Mouse (Mus musculus) spleen, adult 2 months (tissue): Measurements from ENCODE around the gene Tenm2. TPM values are rescaled to one million over a fixed set of nuclear protein-coding genes. Genes with fewer than 3 reads are reported as not detected.

Experiments used
- DNase-seq, 2 experiments: peaks; one replicate each; pipeline versions ENCODE4 v3.0.0 to v3.0.0-alpha.2; 2012 to 2021; ENCODE audit warnings: low spot score in 2 of 2, low read depth in 1 of 2
- H3K27ac ChIP-seq: fragments of 200-500 bp; 2 replicates; pipeline ENCODE4 v1.5.1; 2012; ENCODE audit warnings: low read length, inconsistent platforms; ENCODE audit not compliant: insufficient read depth
- H3K27me3 ChIP-seq: fragments of 200-500 bp; 2 replicates; pipeline ENCODE4 v1.6.1; 2012; ENCODE audit warnings: mild to moderate bottlenecking, moderate library complexity, low read length, inconsistent platforms; ENCODE audit not compliant: control insufficient read depth, insufficient read depth
- H3K36me3 ChIP-seq: fragments of 200-500 bp; 2 replicates; pipeline ENCODE4 v1.6.1; 2012; ENCODE audit warnings: mild to moderate bottlenecking, low read length, inconsistent platforms; ENCODE audit not compliant: control insufficient read depth, insufficient read depth
- H3K4me1 ChIP-seq: fragments of 200-500 bp; 2 replicates; pipeline ENCODE4 v1.6.1; 2011; ENCODE audit warnings: inconsistent platforms; ENCODE audit not compliant: control insufficient read depth, insufficient read depth, insufficient read length
- H3K4me3 ChIP-seq: fragments of 200-500 bp; 2 replicates; pipeline ENCODE4 v1.5.1; 2011; ENCODE audit warnings: mild to moderate bottlenecking, inconsistent platforms; ENCODE audit not compliant: insufficient read depth, insufficient read length; ENCODE audit errors: extremely low read depth
- CTCF ChIP-seq: fragments of 200-500 bp; IDR thresholded peaks from 2 replicates; pipeline ENCODE4 v1.5.1; 2011; ENCODE audit warnings: mild to moderate bottlenecking, inconsistent platforms; ENCODE audit not compliant: insufficient read depth, insufficient read length, insufficient replicate concordance; ENCODE audit errors: extremely low read depth
- POLR2A ChIP-seq: fragments of 200-500 bp; IDR thresholded peaks from 2 replicates; pipeline ENCODE4 v1.6.1; 2011; ENCODE audit warnings: low read depth, low read length, inconsistent platforms
- WGBS: fragments of 180-500 bp; shearing (Covaris S2); methylation state at CpG from one replicate; pipeline ENCODE4 v1.1.7; 2018; 5-methylcytosine and 5-hydroxymethylcytosine counted together
- polyA plus RNA-seq: library from polyadenylated mRNA; depleted of rRNA; stranded (reverse); fragments of >200 nt; gene quantifications from 2 replicates; pipeline ENCODE4 v1.2.3, GENCODE M21; 2012

Tenm2 gene
- polyA plus RNA-seq, 1 experiment: 0.06 TPM

- TF ChIP-seq POLR2A (no peak), CTCF (no peak)
- Histone ChIP-seq H3K4me1 (no peaks in the 10 kb centered on the region), H3K36me3 (no peaks in the 10 kb centered on the region), H3K27me3 (no peaks in the 10 kb centered on the region), H3K27ac (no peak overlapping the region), H3K4me3 (no peak overlapping the region)
- DNase-seq: no peak
- 78% methylated on average over 2 of the region's 2 CpGs for WGBS
Measured at GRCm38 (mm10) chr11:36974142-36974541, 261.6 kb downstream of the Tenm2 start.

DNA sequence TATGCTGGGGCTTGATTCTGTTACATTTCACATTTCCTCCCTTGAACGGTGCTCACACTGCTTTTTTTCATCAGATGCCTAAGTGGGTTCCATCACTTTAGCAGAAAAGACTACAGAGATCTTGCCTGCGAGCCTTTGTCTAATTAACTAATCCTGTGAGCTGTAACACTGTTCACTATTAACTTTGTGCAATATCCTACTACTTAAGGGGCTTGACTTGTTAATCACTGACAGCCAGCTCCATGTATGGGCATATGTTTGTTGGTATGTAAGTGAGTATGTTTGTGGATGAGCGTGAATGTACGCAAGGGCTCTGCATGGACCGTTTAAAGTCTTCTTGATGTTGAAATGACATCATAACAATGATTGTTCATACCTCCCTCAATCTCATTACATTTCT, 277.7 kb downstream of the Tenm2 start:
- Histone ChIP-seq H3K27ac (no peak overlapping the region), H3K4me1 (no peaks in the 10 kb centered on the region), H3K4me3 (no peak overlapping the region), H3K27me3 (no peaks in the 10 kb centered on the region), H3K36me3 (no peaks in the 10 kb centered on the region)
- WGBS: 90% methylated on average over 5 of the region's 5 CpGs
- no peak for DNase-seq
- TF ChIP-seq CTCF (no peak), POLR2A (no peak)

DNA sequence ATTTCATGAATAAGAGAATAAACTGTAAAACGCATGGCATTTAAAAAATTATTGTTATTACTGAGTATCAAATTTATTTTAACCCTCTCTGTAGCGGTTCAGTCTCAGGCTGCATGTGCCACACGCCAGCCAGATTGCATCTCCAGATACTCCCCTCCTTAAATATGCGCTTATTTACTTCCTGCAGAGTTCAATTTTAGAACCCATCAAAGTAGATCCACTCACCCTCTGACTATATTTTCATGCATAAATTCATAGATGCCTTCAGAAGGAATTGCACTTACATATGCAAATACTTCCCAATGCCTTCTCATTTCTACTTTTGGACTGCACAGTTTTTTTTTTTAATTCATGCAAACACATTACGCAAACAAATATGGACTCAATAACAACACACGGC, 294.3 kb downstream of the Tenm2 start:
- no peak for TF ChIP-seq POLR2A
- no peak for TF ChIP-seq CTCF
- Histone ChIP-seq H3K4me1 (no peaks in the 10 kb centered on the region), H3K36me3 (no peaks in the 10 kb centered on the region), H3K27me3 (no peaks in the 10 kb centered on the region), H3K4me3 (no peak overlapping the region), H3K27ac (no peak overlapping the region)
- DNase-seq: no peak
- WGBS: 92% methylated on average over 6 of the region's 6 CpGs

DNA sequence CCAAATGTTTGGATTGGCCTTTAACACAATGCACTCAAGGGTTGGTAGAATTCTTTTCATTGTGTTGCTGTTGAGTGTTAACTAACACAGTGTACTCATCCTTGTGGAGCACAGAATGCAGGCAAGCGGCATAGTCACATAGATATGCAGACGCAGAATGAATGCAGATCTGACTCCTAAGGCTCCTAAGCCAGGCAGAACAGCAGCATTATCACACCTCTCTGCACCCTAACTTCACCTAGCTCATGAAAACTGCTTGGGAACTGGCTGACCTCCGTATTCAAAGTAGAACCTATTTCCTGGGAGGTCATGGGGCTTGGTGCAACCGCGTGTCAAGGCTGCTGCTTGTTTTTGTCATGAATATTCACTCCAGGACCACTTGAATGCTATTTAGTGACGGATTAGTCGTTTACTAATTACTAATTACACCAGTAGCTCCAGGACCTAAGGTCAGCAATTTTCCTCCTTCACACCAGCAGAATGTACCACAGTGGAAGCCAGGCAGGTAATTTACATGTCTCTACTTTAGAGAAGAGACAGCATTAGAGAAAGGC, 295.1 kb downstream of the Tenm2 start:
- no peaks in the 10 kb centered on the region for H3K27me3 ChIP-seq
- no peak for DNase-seq
- no peaks in the 10 kb centered on the region for H3K4me1 ChIP-seq
- TF ChIP-seq POLR2A: no peak
- no peak for TF ChIP-seq CTCF
- no peaks in the 10 kb centered on the region for H3K36me3 ChIP-seq
- no peak overlapping the region for H3K27ac ChIP-seq
- H3K4me3 ChIP-seq: no peak overlapping the region
- 61% methylated on average over 7 of the region's 7 CpGs for WGBS

DNA sequence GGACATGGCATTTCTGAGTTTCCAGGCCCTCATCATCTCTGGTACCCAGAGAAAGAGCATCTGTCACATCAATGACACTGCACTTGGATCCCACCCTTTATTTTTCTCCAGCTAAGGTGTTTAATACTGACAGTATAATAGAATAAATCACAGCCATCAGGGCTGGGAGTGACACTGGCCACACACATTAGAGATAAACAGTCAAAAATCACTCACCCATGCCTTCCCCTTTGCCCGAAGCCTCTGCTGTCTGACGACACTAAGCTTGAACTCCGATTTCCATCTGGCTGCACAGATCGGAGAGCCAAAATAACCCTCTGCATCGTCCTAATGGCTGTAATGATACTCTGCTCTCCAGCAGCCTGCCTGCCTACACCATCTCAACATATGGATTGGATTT, 305.9 kb downstream of the Tenm2 start:
- TF ChIP-seq POLR2A (no peak), CTCF (no peak)
- no peak for DNase-seq
- no peaks in the 10 kb centered on the region for H3K27me3 ChIP-seq
- no peaks in the 10 kb centered on the region for H3K4me1 ChIP-seq
- no peaks in the 10 kb centered on the region for H3K36me3 ChIP-seq
- H3K4me3 ChIP-seq: no peak overlapping the region
- H3K27ac ChIP-seq: no peak overlapping the region
- WGBS: 89% methylated on average over 5 of the region's 5 CpGs

DNA sequence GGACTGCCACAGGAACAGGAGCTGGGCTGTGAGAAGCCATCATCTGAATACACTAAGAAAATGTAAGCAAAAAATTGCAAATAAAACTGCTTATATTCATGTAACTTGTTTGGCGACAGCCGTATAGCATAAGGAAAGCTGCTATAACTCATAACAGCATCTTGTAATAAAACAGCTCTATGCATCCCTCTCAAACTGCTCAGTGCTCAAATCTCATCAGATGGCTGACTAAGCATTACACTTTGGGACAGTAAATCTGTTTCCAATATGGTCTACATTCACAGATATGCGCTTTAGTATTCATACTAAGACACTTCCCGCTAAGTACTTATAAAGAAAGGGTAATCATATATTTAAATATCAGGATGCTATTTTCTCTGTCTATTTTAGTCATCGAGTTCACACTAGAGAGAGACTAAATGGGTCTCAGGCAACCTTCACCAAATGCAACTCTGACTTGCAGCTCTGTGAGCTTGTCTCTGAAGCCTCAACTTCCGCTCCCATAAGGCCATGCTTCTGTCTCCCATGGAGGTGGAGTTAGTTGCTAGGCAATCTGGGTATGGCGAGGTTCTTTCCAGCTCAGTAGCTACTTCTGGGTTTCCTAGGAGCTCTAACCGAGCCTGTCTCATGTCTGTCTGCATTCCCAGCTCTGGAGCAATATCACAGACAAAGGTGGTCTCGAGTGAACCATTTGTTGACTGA, 308.9 kb downstream of the Tenm2 start:
- Histone ChIP-seq H3K4me3 (no peak overlapping the region), H3K36me3 (no peaks in the 10 kb centered on the region), H3K4me1 (no peaks in the 10 kb centered on the region), H3K27ac (no peak overlapping the region), H3K27me3 (no peaks in the 10 kb centered on the region)
- TF ChIP-seq POLR2A (no peak), CTCF (no peak)
- no peak for DNase-seq
- WGBS: 84% methylated on average over 9 of the region's 9 CpGs

- no peaks in the 10 kb centered on the region for H3K27me3 ChIP-seq
- DNase-seq: no peak
- TF ChIP-seq CTCF (no peak), POLR2A (no peak)
- 86% methylated on average over 6 of the region's 6 CpGs for WGBS
- H3K36me3 ChIP-seq: no peaks in the 10 kb centered on the region
- no peaks in the 10 kb centered on the region for H3K4me1 ChIP-seq
- no peak overlapping the region for H3K27ac ChIP-seq
- no peak overlapping the region for H3K4me3 ChIP-seq
Measured at GRCm38 (mm10) chr11:36919301-36919700, 316.5 kb downstream of the Tenm2 start.
